In the genomic region with DNA sequence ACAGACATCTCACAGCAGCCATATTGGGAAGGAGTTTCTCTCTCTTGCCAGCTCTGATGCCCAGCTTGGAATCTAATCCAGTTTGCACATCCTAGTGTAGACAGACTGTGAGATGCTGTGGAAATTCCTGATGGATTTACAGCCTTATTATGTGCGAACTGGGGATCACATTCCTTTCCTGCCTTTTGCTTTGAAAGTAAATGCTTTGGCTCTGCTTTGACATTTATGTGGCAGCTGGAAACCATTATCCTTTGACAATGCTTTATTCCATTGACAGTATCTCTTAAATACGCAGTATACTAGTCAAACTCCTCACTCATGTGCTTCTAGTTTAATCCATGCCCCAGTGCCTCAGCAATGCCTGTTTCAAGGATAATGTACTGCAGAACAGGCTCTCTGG, we compare ENCODE assay signal across 25 mouse cellular contexts. TPM values are rescaled to one million over a fixed set of nuclear protein-coding genes. Genes with fewer than 3 reads are reported as not detected.
DNase-seq lines count a peak whose midpoint lies in the region; ATAC-seq and TF ChIP-seq lines count a peak whose summit lies in the region.
"Had no signal": no experiment of that assay in that cellular context is flagged by ENCODE, and none has a peak within 500 bp of the region (broad histone marks: within the 10 kb centered on the region; RNA-seq: fewer than 3 reads in every experiment).

No protein-coding gene starts in this region.

- no peaks in the 10 kb centered on the region for H3K36me3 ChIP-seq in kidney, embryonic 16.5 days (ENCODE audit: insufficient read depth, low read length)
- H3K36me3 ChIP-seq in limb, embryonic 14.5 days (ENCODE audit: control insufficient read depth, insufficient read depth, low read length) = no peaks in the 10 kb centered on the region
- H3K36me3 ChIP-seq in heart, embryonic 10.5 days = no peaks in the 10 kb centered on the region
- H3K36me3 ChIP-seq: forebrain, embryonic 12.5 days; heart, embryonic 12.5 days; liver, embryonic 12.5 days; midbrain, embryonic 13.5 days had no signal

- H3K27me3 ChIP-seq in kidney, embryonic 16.5 days (ENCODE audit: insufficient read depth, low read length) = no peaks in the 10 kb centered on the region
- H3K27me3 ChIP-seq in limb, embryonic 14.5 days (ENCODE audit: control insufficient read depth, insufficient read depth, low read length) = no peaks in the 10 kb centered on the region
- no peaks in the 10 kb centered on the region for H3K27me3 ChIP-seq in heart, embryonic 10.5 days (ENCODE audit: insufficient read depth, poor library complexity, severe bottlenecking)
- H3K27me3 ChIP-seq: forebrain, embryonic 12.5 days; heart, embryonic 12.5 days; liver, embryonic 12.5 days; midbrain, embryonic 13.5 days had no signal

- no peak overlapping the region for H3K4me3 ChIP-seq in kidney, embryonic 16.5 days (ENCODE audit: low read length)
- H3K4me3 ChIP-seq in limb, embryonic 14.5 days (replicated peaks; ENCODE audit: low read length) = no peak overlapping the region
- H3K4me3 ChIP-seq in heart, embryonic 10.5 days = no peak overlapping the region
- H3K4me3 ChIP-seq: forebrain, embryonic 12.5 days; heart, embryonic 12.5 days; liver, embryonic 12.5 days; midbrain, embryonic 13.5 days had no signal

- peaks cover 6% of the 10 kb centered on the region; the same call in 1 of the 2 replicates for H3K4me1 ChIP-seq in kidney, embryonic 16.5 days (ENCODE audit: insufficient read depth, low read length)
- H3K4me1 ChIP-seq in limb, embryonic 14.5 days (ENCODE audit: control insufficient read depth, insufficient read depth, low read length) = peaks cover 4% of the 10 kb centered on the region; the same call in 1 of the 2 replicates
- no peaks in the 10 kb centered on the region for H3K4me1 ChIP-seq in heart, embryonic 10.5 days
- H3K4me1 ChIP-seq: forebrain, embryonic 12.5 days; heart, embryonic 12.5 days; liver, embryonic 12.5 days had no signal

- no peak; the same call in 1 of the 2 replicates for ATAC-seq in kidney, embryonic 16.5 days (ENCODE audit: low FRiP score, low TSS enrichment)
- peak; percentile 86 for ATAC-seq in limb, embryonic 14.5 days (ENCODE audit: low FRiP score, low read depth)
- ATAC-seq: hindbrain, postnatal 0 days; intestine, postnatal 0 days; liver, embryonic 12.5 days; midbrain, embryonic 13.5 days had no signal

- TF ChIP-seq POLR2A in limb, embryonic 14.5 days (IDR thresholded peaks at IDR 0.05; ENCODE audit: borderline replicate concordance, extremely low read depth, insufficient read depth, insufficient read length) = no peak

- H3K27ac ChIP-seq in kidney, embryonic 16.5 days (ENCODE audit: low read length) = no peak overlapping the region
- no peak overlapping the region for H3K27ac ChIP-seq in limb, embryonic 14.5 days (replicated peaks; ENCODE audit: low read depth, low read length)
- H3K27ac ChIP-seq in heart, embryonic 10.5 days = no peak overlapping the region
- H3K27ac ChIP-seq: forebrain, embryonic 12.5 days; hindbrain, postnatal 0 days; liver, embryonic 12.5 days; midbrain, embryonic 13.5 days had no signal

- H3K9me3 ChIP-seq in kidney, embryonic 16.5 days (ENCODE audit: low read length) = no peaks in the 10 kb centered on the region
- H3K9me3 ChIP-seq in limb, embryonic 14.5 days (ENCODE audit: control insufficient read depth, low read length) = no peaks in the 10 kb centered on the region
- no peaks in the 10 kb centered on the region for H3K9me3 ChIP-seq in heart, embryonic 10.5 days
- H3K9me3 ChIP-seq: forebrain, embryonic 12.5 days; heart, embryonic 12.5 days; liver, embryonic 12.5 days; midbrain, embryonic 13.5 days had no signal

- peak; percentile 12 for DNase-seq in kidney, postnatal 14 days
- peak; percentile 44 for DNase-seq in embryo, embryonic 10.5 days (ENCODE audit: low spot score)
- DNase-seq in embryo, embryonic 9.5 days (ENCODE audit: extremely low spot score) = peak; percentile 14
- DNase-seq in limb, embryonic 14.5 days (ENCODE audit: low spot score) = peak; percentile 80
- DNase-seq in heart, embryonic 10.5 days (ENCODE audit: low spot score) = no peak
- no peak for DNase-seq in spleen, postnatal 36 days (ENCODE audit: low spot score in 2 of 2)
- DNase-seq: adrenal gland, adult 2 months; cerebellum, adult 11-12 months; cerebellum, postnatal 10 days; gastrocnemius, postnatal 14 days; heart, adult 11 months; heart, postnatal 10 days; layer of hippocampus, adult 9-11 months; lung, adult 2 months; thymus, postnatal 25 days had no signal

- H3K9ac ChIP-seq in kidney, embryonic 16.5 days (replicated peaks; ENCODE audit: low read length) = no peak overlapping the region
- H3K9ac ChIP-seq in limb, embryonic 14.5 days (ENCODE audit: low read depth, low read length, severe bottlenecking) = no peak overlapping the region
- H3K9ac ChIP-seq: forebrain, embryonic 12.5 days; heart, embryonic 12.5 days; liver, embryonic 12.5 days; midbrain, embryonic 13.5 days had no signal

- H3K4me2 ChIP-seq in kidney, embryonic 16.5 days (replicated peaks; ENCODE audit: low read depth, low read length) = no peak overlapping the region
- no peak overlapping the region for H3K4me2 ChIP-seq in limb, embryonic 14.5 days (replicated peaks; ENCODE audit: low read depth, low read length, severe bottlenecking)
- H3K4me2 ChIP-seq: forebrain, embryonic 12.5 days; heart, embryonic 12.5 days; liver, embryonic 12.5 days; midbrain, embryonic 13.5 days had no signal

- WGBS in kidney, embryonic 16.5 days = 21% methylated on average over 2 of the region's 2 CpGs
- WGBS in limb, embryonic 14.5 days = 4% methylated on average over 2 of the region's 2 CpGs
- WGBS in heart, embryonic 10.5 days = 62% methylated on average over 2 of the region's 2 CpGs

RNA-seq across cellular contexts. Expression of gene Pou6f2, which starts 34.1 kb away (rescaled TPM):
- polyA plus RNA-seq in kidney, embryonic 16.5 days (2015; fragmentation: Nextera tagmentation; extraction: Ambion mirVana) = not detected in 2 replicates
- 0.10 and 0.15 TPM in 2 replicates for polyA plus RNA-seq in limb, embryonic 14.5 days (2012; rRNA removed)
- 0.14 and 0.53 TPM in 2 replicates for polyA plus RNA-seq in limb, embryonic 14.5 days (2014; fragmentation: Nextera tagmentation; extraction: Ambion mirVana)
- polyA plus RNA-seq in heart, embryonic 10.5 days (2016; fragmentation: Nextera tagmentation; extraction: Ambion mirVana) = 1.5 and 2.3 TPM in 2 replicates
- polyA plus RNA-seq: adrenal gland, adult 2 months; C2C12; intestine, postnatal 0 days; large intestine, adult 2 months; liver, embryonic 12.5 days; lung, adult 2 months; spleen, adult 2 months had no signal

Comparison
In these comparisons a context has a peak if more than half of its experiments do, and no peak if none do; other contexts are left out.
1. DNase-seq: peak in kidney, postnatal 14 days (single experiment), embryo, embryonic 10.5 days (single experiment), embryo, embryonic 9.5 days (single experiment) and limb, embryonic 14.5 days (single experiment); none in heart, embryonic 10.5 days (single experiment) and spleen, postnatal 36 days (0 of 2).